Mouse (Mus musculus) kidney, postnatal 0 days (tissue): ENCODE measurements at regions not wholly inside any gene's neighbourhood (a gene's known extent, or its start where the extent isn't known, plus 50 kb on each side); places are given as distances from the start of the nearest gene placed in this dataset.

Source experiments
- ATAC-seq: fragments of 200-750 bp; cut with Nextera tagmentation; replicated peaks from 2 replicates; pipeline ENCODE4 v1.8.0; 2017; ENCODE audit warnings: low read depth, moderate number of reproducible peaks, moderate TSS enrichment, moderate library complexity; ENCODE audit not compliant: low FRiP score
- DNase-seq: peaks from one replicate; pipeline ENCODE4 v3.0.0-alpha.2; 2016; ENCODE audit warnings: low spot score
- H3K27ac ChIP-seq: fragments of 300-500 bp; sonication (generic); 2 replicates; pipeline ENCODE4 v1.5.1; 2014; ENCODE audit warnings: mild to moderate bottlenecking
- H3K27me3 ChIP-seq: fragments of 300-500 bp; sonication (generic); 2 replicates; pipeline ENCODE4 v1.6.1; 2014; ENCODE audit warnings: low read length, mixed read lengths; ENCODE audit not compliant: insufficient read depth
- H3K36me3 ChIP-seq: fragments of 300-500 bp; sonication (generic); 2 replicates; pipeline ENCODE4 v1.6.1; 2014; ENCODE audit warnings: low read length, mixed read lengths; ENCODE audit not compliant: insufficient read depth
- H3K4me1 ChIP-seq: fragments of 300-500 bp; sonication (generic); replicated peaks from 2 replicates; pipeline ENCODE4 v1.6.1; 2014; ENCODE audit warnings: antibody characterized with exemption, low read length, mixed read lengths; ENCODE audit not compliant: insufficient read depth
- H3K4me2 ChIP-seq: fragments of 300-500 bp; sonication (generic); 2 replicates; pipeline ENCODE4 v1.6.1; 2014; ENCODE audit warnings: mild to moderate bottlenecking, low read length, moderate library complexity, mixed read lengths
- H3K4me3 ChIP-seq: fragments of 300-500 bp; sonication (generic); replicated peaks from 2 replicates; pipeline ENCODE4 v1.5.1; 2014; ENCODE audit warnings: low read depth, low read length
- H3K9ac ChIP-seq: fragments of 300-500 bp; sonication (generic); 2 replicates; pipeline ENCODE4 v1.6.1; 2014; ENCODE audit warnings: low read depth, low read length
- H3K9me3 ChIP-seq: fragments of 300-500 bp; sonication (generic); replicated peaks from 2 replicates; pipeline ENCODE4 v1.6.1; 2016; ENCODE audit warnings: low read length, inconsistent platforms, mixed read lengths
- CTCF ChIP-seq: IDR thresholded peaks from 2 replicates; pipeline ENCODE4 v1.5.1; 2016; ENCODE audit warnings: antibody characterized with exemption, low read depth, mild to moderate bottlenecking, moderate library complexity
- WGBS: fragments of 180-500 bp; shearing (Covaris S2); extraction: QIAGEN DNeasy Blood & Tissue Kit; methylation state at CpG from one replicate; pipeline ENCODE4 v1.1.7; 2014; 5-methylcytosine and 5-hydroxymethylcytosine counted together

GRCm38 (mm10) chr7:115192992-115193761 is 449.7 kb downstream of the Insc start:
- ATAC-seq = no peak
- Histone ChIP-seq H3K27ac (no peak overlapping the region), H3K27me3 (no peaks in the 10 kb centered on the region), H3K9me3 (no peaks in the 10 kb centered on the region), H3K4me1 (0 out of 2 replicates have a peak, but pooled peaks cover 2% of the 10 kb centered on the region), H3K9ac (no peak overlapping the region), H3K4me3 (no peak overlapping the region), H3K4me2 (no peak overlapping the region), H3K36me3 (no peaks in the 10 kb centered on the region)
- no peak for TF ChIP-seq CTCF
- WGBS = 15% methylated on average over 9 of the region's 9 CpGs
- DNase-seq = no peak

GRCm38 (mm10) chr7:115204916-115205315 is 461.4 kb downstream of the Insc start:
- no peak for TF ChIP-seq CTCF
- no peaks in the 10 kb centered on the region for H3K36me3 ChIP-seq
- peak; percentile 79 for DNase-seq
- H3K9ac ChIP-seq = no peak overlapping the region
- peak; percentile 85 for ATAC-seq
- no peak overlapping the region for H3K4me3 ChIP-seq
- no peaks in the 10 kb centered on the region for H3K4me1 ChIP-seq
- H3K4me2 ChIP-seq = no peak overlapping the region
- WGBS = 3% methylated on average over 3 of the region's 3 CpGs
- no peaks in the 10 kb centered on the region for H3K27me3 ChIP-seq
- H3K27ac ChIP-seq = no peak overlapping the region
- H3K9me3 ChIP-seq = no peaks in the 10 kb centered on the region

GRCm38 (mm10) chr7:115206479-115207134 is 463.1 kb downstream of the Insc start:
- TF ChIP-seq CTCF = no peak
- no peak for DNase-seq

GRCm38 (mm10) chr7:115208781-115209180 is 465.3 kb downstream of the Insc start:
- H3K27me3 ChIP-seq = no peaks in the 10 kb centered on the region
- DNase-seq = no peak
- no peak overlapping the region for H3K27ac ChIP-seq
- H3K4me1 ChIP-seq = no peaks in the 10 kb centered on the region
- no peak for TF ChIP-seq CTCF
- no peaks in the 10 kb centered on the region for H3K36me3 ChIP-seq
- H3K9me3 ChIP-seq = no peaks in the 10 kb centered on the region
- ATAC-seq = no peak
- no peak overlapping the region for H3K4me3 ChIP-seq
- no peak overlapping the region for H3K4me2 ChIP-seq
- H3K9ac ChIP-seq = no peak overlapping the region
- WGBS = 64% methylated on average over 7 of the region's 7 CpGs

More at GRCm38 (mm10) chr7:115206479-115207134, 463.1 kb downstream of the Insc start:
- Histone ChIP-seq H3K9me3 (no peaks in the 10 kb centered on the region), H3K27ac (no peak overlapping the region), H3K4me2 (no peak overlapping the region), H3K4me3 (no peak overlapping the region), H3K9ac (no peak overlapping the region), H3K36me3 (no peaks in the 10 kb centered on the region), H3K4me1 (no peaks in the 10 kb centered on the region), H3K27me3 (no peaks in the 10 kb centered on the region)
- ATAC-seq = no peak
- 65% methylated on average over 9 of the region's 9 CpGs for WGBS

GRCm38 (mm10) chr7:115210012-115210411 is 466.5 kb downstream of the Insc start:
- 59% methylated on average over 2 of the region's 2 CpGs for WGBS
- ATAC-seq (no peak), DNase-seq (peak; percentile 55)
- Histone ChIP-seq H3K4me1 (no peaks in the 10 kb centered on the region), H3K4me3 (no peak overlapping the region), H3K9me3 (no peaks in the 10 kb centered on the region), H3K36me3 (no peaks in the 10 kb centered on the region), H3K27ac (no peak overlapping the region), H3K4me2 (no peak overlapping the region), H3K27me3 (no peaks in the 10 kb centered on the region), H3K9ac (no peak overlapping the region)
- no peak for TF ChIP-seq CTCF

- ATAC-seq (peak; percentile 97), DNase-seq (peak; percentile 95)
- H3K27me3 ChIP-seq = no peaks in the 10 kb centered on the region
- peak overlapping the region; percentile 36; the same call in 1 of the 2 replicates for H3K9ac ChIP-seq
- H3K36me3 ChIP-seq = no peaks in the 10 kb centered on the region
- WGBS = 2% methylated on average over 12 of the region's 13 CpGs
- no peaks in the 10 kb centered on the region for H3K4me1 ChIP-seq
- H3K9me3 ChIP-seq = no peaks in the 10 kb centered on the region
- H3K4me3 ChIP-seq = peak overlapping the region; percentile 27
- H3K27ac ChIP-seq = peak overlapping the region; percentile 32; the same call in 1 of the 2 replicates
- TF ChIP-seq CTCF = peak; percentile 89
- peak overlapping the region; percentile 63 for H3K4me2 ChIP-seq
Measured at GRCm38 (mm10) chr7:115216838-115217237, 473.3 kb downstream of the Insc start.
